Mouse (Mus musculus) stomach, embryonic 15.5 days (tissue): ENCODE data around the gene Topbp1. TPM values are rescaled to one million over a fixed set of nuclear protein-coding genes. Genes with fewer than 3 reads are reported as not detected.

Source experiments
- ATAC-seq: fragments of 200-750 bp; cut with Nextera tagmentation; 2 replicates; pipeline ENCODE4 v1.8.0; 2017; ENCODE audit warnings: low read depth, moderate number of reproducible peaks, moderate TSS enrichment; ENCODE audit not compliant: insufficient read depth, low FRiP score
- H3K27ac ChIP-seq: fragments of 300-500 bp; sonication (generic); 2 replicates; pipeline ENCODE4 v1.5.1; 2015; ENCODE audit warnings: mild to moderate bottlenecking, inconsistent platforms
- H3K27me3 ChIP-seq: fragments of 300-500 bp; sonication (generic); replicated peaks from 2 replicates; pipeline ENCODE4 v1.6.1; 2015; ENCODE audit warnings: inconsistent platforms
- H3K36me3 ChIP-seq: fragments of 300-500 bp; sonication (generic); 2 replicates; pipeline ENCODE4 v1.6.1; 2015; ENCODE audit warnings: inconsistent platforms
- H3K4me1 ChIP-seq: fragments of 300-500 bp; sonication (generic); 2 replicates; pipeline ENCODE4 v1.6.1; 2015; ENCODE audit warnings: inconsistent platforms
- H3K4me2 ChIP-seq: fragments of 300-500 bp; sonication (generic); 2 replicates; pipeline ENCODE4 v1.6.1; 2015; ENCODE audit warnings: mild to moderate bottlenecking, inconsistent platforms
- H3K4me3 ChIP-seq: fragments of 300-500 bp; sonication (generic); replicated peaks from 2 replicates; pipeline ENCODE4 v1.5.1; 2015; ENCODE audit warnings: inconsistent platforms
- H3K9ac ChIP-seq: fragments of 300-500 bp; sonication (generic); 2 replicates; pipeline ENCODE4 v1.6.1; 2015; ENCODE audit warnings: inconsistent platforms
- H3K9me3 ChIP-seq: fragments of 300-500 bp; sonication (generic); 2 replicates; pipeline ENCODE4 v1.6.1; 2016; ENCODE audit warnings: inconsistent platforms
- WGBS: fragments of 180-500 bp; shearing (Covaris S2); methylation state at CpG from one replicate; pipeline ENCODE4 v1.1.7; 2015; 5-methylcytosine and 5-hydroxymethylcytosine counted together
- polyA plus RNA-seq: library from polyadenylated mRNA; unstranded; fragments of >200 nt; fragmentation: Nextera tagmentation; extraction: Ambion mirVana; gene quantifications from 2 replicates; pipeline ENCODE4 v1.2.1, GENCODE M21; 2015

The Topbp1 gene
- 55.9 and 62.2 TPM in 2 replicates for polyA plus RNA-seq

DNA sequence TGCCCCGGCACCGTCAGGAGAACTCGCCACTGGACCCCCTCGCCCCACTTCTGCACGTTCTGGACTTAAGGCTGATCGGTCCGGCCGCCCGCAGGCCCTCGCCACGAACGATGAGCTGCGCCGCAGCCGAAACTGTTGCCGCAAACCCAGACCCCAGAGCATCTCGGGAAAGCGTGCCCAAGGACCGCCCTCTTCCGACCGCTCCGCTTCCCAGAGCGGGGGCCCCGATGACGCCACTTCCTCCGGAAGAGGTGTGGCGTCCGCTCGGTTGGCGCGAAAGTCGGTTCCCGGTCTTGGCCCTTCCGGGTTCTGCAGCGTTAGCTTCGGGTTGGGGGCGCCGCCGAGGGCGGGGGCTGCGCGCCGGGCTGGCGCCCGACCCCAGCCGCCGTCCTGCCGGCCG is at the start of gene Topbp1, which contains the start of gene 1300017J02Rik:
TSS of gene Topbp1 (plus strand) at position 289 of the 400 bp plus-strand sequence.
TSS of gene 1300017J02Rik (minus strand) at position 156 of the 400 bp plus-strand sequence.
- no peaks in the 10 kb centered on the region for H3K4me1 ChIP-seq
- no peaks in the 10 kb centered on the region for H3K27me3 ChIP-seq
- H3K9ac ChIP-seq: peak within 1 kb of the TSS; percentile 87
- H3K4me3 ChIP-seq: peak within 1 kb of the TSS; percentile 97
- under 1% methylated on average over 49 of the region's 49 CpGs for WGBS
- H3K36me3 ChIP-seq: peaks cover 7% of the 10 kb centered on the region; the same call in 1 of the 2 replicates
- ATAC-seq: peak; percentile 97
- peak within 1 kb of the TSS; percentile 86 for H3K27ac ChIP-seq
- no peaks in the 10 kb centered on the region for H3K9me3 ChIP-seq
- H3K4me2 ChIP-seq: peak within 1 kb of the TSS; percentile 76

DNA sequence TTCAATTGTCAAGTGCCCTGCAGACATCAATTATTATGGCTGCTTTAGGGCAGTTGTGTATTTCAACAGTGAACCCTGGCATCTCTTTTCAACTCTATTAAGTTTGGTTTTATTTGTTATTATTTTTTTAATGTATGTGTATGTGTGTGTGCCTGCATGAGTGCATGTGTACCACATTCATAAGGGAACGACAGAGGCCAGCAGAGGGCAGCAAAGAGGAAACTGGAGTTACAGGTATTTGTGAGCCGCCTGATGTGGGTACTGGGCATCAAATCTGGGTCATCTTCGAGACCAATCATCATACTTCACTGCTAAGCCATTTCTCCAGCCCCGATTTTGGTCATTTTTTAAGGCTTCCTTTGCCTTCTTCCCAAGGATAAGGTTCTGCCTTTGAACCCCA is 39.2 kb upstream of the Topbp1 start:
- Histone ChIP-seq H3K4me2 (no peak overlapping the region), H3K36me3 (no peaks in the 10 kb centered on the region), H3K27ac (no peak overlapping the region), H3K4me1 (no peaks in the 10 kb centered on the region), H3K27me3 (no peaks in the 10 kb centered on the region), H3K4me3 (no peak overlapping the region), H3K9me3 (no peaks in the 10 kb centered on the region), H3K9ac (no peak overlapping the region)
- no peak for ATAC-seq
- WGBS: 87% methylated on average over 4 of the region's 4 CpGs

DNA sequence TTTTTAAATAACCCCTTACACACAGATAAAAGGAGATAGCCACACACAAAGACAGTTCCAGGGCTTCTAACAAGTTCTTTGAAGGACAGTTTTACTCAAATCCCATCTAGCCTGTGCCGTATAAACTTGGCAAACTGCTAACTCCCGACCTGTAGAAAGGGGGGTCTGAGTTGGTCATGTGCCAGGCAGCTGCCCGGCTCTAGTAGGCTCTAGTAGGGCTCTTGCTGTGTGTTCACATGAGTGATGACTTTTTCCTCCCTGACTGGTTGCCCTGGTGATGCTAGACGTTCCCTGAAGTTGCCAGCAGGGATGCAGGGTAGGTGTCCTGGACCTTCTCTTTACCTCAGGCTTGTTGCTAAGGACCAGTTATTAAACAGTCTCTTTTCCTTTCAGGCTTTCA is 33.9 kb upstream of the Topbp1 start:
- WGBS: 12% methylated on average over 4 of the region's 4 CpGs

DNA sequence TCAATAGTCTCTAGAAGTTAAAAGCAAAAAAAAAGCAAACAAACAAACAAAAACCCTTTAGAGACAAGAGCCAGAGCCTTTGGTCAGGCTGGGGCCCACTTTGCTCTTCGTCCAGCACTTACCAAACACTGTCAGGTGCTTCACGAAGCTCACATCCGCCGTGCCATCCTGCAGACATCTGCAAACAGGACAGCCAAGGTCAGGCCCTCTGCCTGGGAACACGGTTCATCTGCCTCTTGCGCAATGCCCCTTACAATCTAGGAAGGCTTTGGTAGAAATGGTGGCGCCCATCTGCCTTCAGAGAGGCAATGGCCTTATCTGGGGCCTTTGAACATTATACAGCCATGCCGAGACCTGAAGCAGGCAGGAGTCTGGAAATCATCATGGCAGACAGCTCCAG is 30.2 kb upstream of the Topbp1 start:
- Histone ChIP-seq H3K36me3 (no peaks in the 10 kb centered on the region), H3K4me1 (no peaks in the 10 kb centered on the region), H3K4me3 (no peak overlapping the region), H3K9ac (no peak overlapping the region), H3K27me3 (no peaks in the 10 kb centered on the region), H3K27ac (no peak overlapping the region), H3K4me2 (no peak overlapping the region), H3K9me3 (no peaks in the 10 kb centered on the region)
- ATAC-seq: no peak
- WGBS: 61% methylated on average over 8 of the region's 8 CpGs

More for the DNA sequence above, 33.9 kb upstream of the Topbp1 start:
- Histone ChIP-seq H3K4me2 (no peak overlapping the region), H3K36me3 (no peaks in the 10 kb centered on the region), H3K4me1 (no peaks in the 10 kb centered on the region), H3K9ac (no peak overlapping the region), H3K27ac (no peak overlapping the region), H3K27me3 (no peaks in the 10 kb centered on the region), H3K4me3 (no peak overlapping the region), H3K9me3 (no peaks in the 10 kb centered on the region)
- no peak for ATAC-seq

DNA sequence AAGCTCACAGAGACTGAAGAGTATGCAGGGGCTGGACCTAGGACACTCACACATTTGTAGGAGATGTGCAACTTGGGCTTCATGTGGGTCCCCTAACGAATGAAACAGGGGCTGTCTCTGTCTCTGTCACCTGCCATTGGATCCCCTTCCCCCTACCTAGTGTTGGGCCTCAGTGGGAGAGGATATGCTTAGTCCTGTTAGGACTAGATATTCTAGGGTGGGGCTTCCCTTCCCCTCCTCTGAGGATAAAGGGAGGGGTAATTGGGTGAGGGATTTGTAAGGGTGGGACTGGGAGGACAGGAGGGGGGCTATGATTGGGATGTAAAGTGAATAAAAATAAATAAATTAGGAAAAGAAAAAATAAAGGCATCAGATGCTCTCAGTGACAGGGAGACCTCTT is 29.3 kb upstream of the Topbp1 start:
- WGBS: 79% methylated on average over 1 of the region's 1 CpGs
- ATAC-seq: no peak

DNA sequence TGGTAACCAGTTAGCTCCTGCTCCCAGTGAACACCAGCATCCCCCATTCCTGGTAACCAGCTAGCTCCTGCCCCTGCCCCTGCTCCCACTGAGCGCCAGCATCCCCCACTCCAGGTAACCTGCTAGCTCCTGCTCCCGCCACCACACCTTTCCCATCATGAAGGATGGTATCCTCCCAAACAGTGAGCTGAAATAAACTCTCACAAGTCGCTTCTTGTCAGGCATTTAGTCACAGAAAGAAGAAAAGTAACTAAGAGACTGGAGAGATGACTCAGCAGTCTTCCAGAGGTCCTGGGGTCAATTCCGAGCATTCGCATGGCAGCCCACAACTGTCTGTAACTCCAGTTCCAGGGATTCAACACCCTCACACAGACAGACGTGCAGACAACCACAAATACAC is 28.1 kb upstream of the Topbp1 start:
- no peak overlapping the region for H3K4me3 ChIP-seq
- no peaks in the 10 kb centered on the region for H3K9me3 ChIP-seq
- no peak overlapping the region for H3K27ac ChIP-seq
- H3K4me2 ChIP-seq: no peak overlapping the region
- no peaks in the 10 kb centered on the region for H3K27me3 ChIP-seq
- ATAC-seq: no peak
- no peaks in the 10 kb centered on the region for H3K36me3 ChIP-seq
- no peaks in the 10 kb centered on the region for H3K4me1 ChIP-seq
- no peak overlapping the region for H3K9ac ChIP-seq
- 81% methylated on average over 6 of the region's 6 CpGs for WGBS

More for the DNA sequence above, 29.3 kb upstream of the Topbp1 start:
- no peak overlapping the region for H3K9ac ChIP-seq
- no peaks in the 10 kb centered on the region for H3K36me3 ChIP-seq
- no peak overlapping the region for H3K27ac ChIP-seq
- no peaks in the 10 kb centered on the region for H3K9me3 ChIP-seq
- no peak overlapping the region for H3K4me3 ChIP-seq
- no peaks in the 10 kb centered on the region for H3K4me1 ChIP-seq
- H3K27me3 ChIP-seq: no peaks in the 10 kb centered on the region
- no peak overlapping the region for H3K4me2 ChIP-seq

DNA sequence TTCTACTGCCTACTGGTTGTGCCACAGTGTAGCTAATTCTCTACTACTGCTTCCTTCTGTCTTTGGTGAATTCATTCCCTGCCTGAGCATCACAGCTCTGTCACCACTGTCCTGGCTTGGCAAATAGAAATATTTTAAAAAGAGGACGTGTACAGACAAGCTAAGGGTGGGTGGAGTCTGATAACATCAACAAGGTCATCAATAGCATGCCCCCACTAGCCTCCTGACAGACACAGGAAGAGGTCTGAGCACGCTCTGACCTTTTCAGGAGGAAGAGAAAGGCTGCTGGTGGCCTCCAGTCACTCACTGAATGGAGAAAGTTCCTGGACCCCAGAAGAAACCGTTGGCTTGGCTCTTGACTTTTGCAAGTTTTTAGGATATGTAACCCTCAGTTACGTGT is 18.6 kb upstream of the Topbp1 start:
- ATAC-seq: no peak
- 40% methylated on average over 4 of the region's 4 CpGs for WGBS
- no peak overlapping the region for H3K4me2 ChIP-seq
- H3K9ac ChIP-seq: no peak overlapping the region
- H3K4me3 ChIP-seq: no peak overlapping the region
- no peaks in the 10 kb centered on the region for H3K27me3 ChIP-seq
- H3K4me1 ChIP-seq: no peaks in the 10 kb centered on the region
- no peaks in the 10 kb centered on the region for H3K9me3 ChIP-seq
- H3K36me3 ChIP-seq: no peaks in the 10 kb centered on the region
- no peak overlapping the region for H3K27ac ChIP-seq

DNA sequence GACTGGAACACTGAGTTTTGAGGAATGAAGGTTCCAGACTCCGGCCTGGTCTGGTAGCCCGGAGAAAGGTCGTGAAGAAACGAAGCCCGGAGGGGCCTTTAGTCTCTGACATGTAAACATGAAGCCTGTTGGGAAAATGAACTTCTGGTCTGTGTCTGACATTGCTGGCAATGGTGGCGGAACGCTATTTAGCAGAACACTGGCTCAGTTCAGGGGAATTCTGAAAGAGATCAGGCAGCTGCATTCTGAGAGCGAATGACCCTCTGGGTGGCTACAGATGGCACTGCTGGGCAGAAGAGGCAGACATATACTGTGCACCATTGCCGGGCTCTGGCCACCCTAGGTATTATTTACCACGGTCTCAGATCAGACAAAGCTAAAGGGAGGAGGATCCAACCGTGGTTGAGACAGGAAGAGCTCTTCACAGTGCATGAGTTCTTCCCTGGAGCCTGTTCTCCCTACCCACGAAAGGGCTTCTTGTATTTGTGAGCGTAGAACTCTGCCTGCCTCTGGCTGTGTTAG is 18.1 kb upstream of the Topbp1 start:
- H3K27me3 ChIP-seq: no peaks in the 10 kb centered on the region
- no peaks in the 10 kb centered on the region for H3K36me3 ChIP-seq
- H3K4me2 ChIP-seq: no peak overlapping the region
- WGBS: 58% methylated on average over 13 of the region's 13 CpGs
- H3K9me3 ChIP-seq: no peaks in the 10 kb centered on the region
- no peak overlapping the region for H3K9ac ChIP-seq
- no peak for ATAC-seq
- no peaks in the 10 kb centered on the region for H3K4me1 ChIP-seq
- no peak overlapping the region for H3K27ac ChIP-seq
- no peak overlapping the region for H3K4me3 ChIP-seq

DNA sequence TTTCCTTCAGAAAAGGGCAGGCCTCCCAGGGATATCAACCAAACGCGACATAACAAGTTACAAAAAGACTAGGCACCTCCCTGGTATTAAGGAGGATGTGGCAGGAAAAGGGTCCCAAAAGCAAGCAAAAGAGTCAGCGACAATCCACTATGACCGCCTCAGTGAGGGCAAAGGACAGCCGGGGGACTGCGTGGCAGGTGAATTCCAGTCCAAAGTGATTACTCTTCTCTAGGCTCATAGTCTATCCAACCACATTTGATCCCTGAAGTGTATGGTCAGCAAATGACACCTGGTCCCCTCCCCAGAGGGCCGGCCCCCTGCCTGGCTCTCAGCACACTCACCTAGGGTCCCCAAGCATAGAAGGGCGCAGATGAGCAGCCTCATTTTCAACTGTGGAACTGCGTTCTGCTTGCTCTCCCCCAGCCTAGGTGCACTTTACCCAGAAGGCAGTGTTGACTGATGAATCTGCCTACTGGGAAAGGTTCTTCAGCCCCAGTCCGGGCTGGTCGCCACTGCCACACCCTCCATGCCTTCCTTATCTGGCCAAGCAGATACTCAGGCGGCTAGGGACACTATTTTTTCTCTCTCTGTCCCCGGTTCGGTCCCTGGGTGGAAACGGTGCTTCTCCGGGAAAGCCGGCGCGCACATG is 17.1 kb upstream of the Topbp1 start:
- ATAC-seq: peak; percentile 96
- Histone ChIP-seq H3K27me3 (no peaks in the 10 kb centered on the region), H3K9ac (no peak overlapping the region), H3K4me1 (no peaks in the 10 kb centered on the region), H3K4me3 (no peak overlapping the region), H3K4me2 (no peak overlapping the region), H3K36me3 (no peaks in the 10 kb centered on the region), H3K27ac (no peak overlapping the region), H3K9me3 (no peaks in the 10 kb centered on the region)
- 73% methylated on average over 19 of the region's 19 CpGs for WGBS

DNA sequence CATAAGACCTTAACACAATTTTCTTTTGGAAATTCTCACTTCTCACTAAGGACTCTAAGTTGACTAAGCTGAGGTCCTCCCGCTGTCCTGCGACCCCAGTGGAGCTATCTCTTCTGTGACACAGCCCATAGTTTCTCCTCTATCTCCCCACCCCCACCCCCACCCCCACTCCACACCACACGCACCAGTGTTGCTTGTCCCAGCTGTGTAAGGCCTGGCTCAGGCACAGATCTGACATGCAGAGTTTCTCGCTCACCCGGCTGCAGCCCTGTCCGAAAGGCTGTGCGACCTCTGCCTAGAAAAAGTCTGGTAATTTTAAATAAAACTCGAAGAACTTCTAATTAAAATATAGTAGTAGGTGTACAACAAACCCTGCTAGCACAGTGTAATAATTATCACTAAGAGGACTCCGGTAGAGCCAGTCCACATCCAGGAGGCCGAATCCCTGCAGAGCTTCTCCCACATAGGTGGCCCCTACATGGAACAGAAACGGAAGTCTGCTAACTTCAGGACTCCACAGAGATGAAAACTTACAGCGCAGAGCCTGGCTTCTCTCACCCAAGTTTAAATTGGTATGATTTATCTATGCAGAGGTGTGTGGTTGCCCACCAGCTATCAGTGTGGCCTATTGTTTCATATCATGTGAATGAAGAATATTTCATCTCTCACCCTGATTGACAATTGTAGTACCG is 16.4 kb upstream of the Topbp1 start:
- Histone ChIP-seq H3K27me3 (no peaks in the 10 kb centered on the region), H3K4me3 (no peak overlapping the region), H3K36me3 (no peaks in the 10 kb centered on the region), H3K4me2 (no peak overlapping the region), H3K4me1 (no peaks in the 10 kb centered on the region), H3K27ac (no peak overlapping the region), H3K9me3 (no peaks in the 10 kb centered on the region), H3K9ac (no peak overlapping the region)
- peak; percentile 70 for ATAC-seq
- WGBS: 79% methylated on average over 13 of the region's 13 CpGs

DNA sequence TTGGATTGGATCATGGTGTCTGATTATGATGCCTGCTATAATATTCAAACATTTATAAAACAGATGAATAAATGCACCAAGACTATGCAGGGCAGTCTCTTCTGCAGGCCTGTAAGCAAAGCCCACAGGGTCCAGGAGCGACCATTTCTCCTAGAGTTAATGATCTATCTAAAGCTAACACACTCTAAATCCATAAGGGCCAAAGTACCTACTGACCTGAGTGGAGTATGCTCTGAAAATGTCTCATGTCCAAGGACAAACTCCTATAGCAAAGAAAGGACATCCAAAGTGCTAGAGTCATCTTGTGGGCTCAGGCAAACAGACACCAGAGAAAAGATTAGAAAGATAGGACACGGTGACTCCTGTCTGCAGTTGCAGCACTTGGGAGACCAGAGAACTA is 10.5 kb upstream of the Topbp1 start:
- Histone ChIP-seq H3K27me3 (no peaks in the 10 kb centered on the region), H3K9me3 (no peaks in the 10 kb centered on the region), H3K4me2 (no peak overlapping the region), H3K4me3 (no peak overlapping the region), H3K4me1 (no peaks in the 10 kb centered on the region), H3K27ac (no peak overlapping the region), H3K9ac (no peak overlapping the region), H3K36me3 (no peaks in the 10 kb centered on the region)
- ATAC-seq: peak; percentile 50; the same call in 1 of the 2 replicates
- 71% methylated on average over 2 of the region's 2 CpGs for WGBS

DNA sequence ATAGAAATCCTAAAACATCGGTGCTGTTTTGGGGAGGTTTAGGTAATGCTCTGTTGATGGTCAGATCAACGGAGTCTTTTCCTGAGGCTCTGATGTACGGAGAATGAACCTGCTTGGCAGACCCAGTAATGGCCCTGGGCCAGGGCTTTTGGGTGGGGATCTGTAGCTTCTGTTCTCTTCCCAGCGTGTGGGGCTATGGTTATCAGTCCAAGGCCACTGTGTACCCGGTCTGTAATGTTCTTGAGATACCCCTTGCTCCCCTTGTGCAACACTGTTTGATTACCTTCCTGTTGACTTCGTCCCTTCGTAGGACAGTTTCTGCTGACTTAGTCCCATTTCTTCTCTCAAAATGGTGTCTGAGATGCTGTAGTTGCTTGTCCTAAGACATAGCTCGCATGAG is 3.9 kb upstream of the Topbp1 start:
- Histone ChIP-seq H3K4me3 (no peak overlapping the region), H3K9me3 (no peaks in the 10 kb centered on the region), H3K27me3 (no peaks in the 10 kb centered on the region), H3K4me1 (no peaks in the 10 kb centered on the region), H3K9ac (no peak overlapping the region), H3K4me2 (no peak overlapping the region), H3K27ac (no peak overlapping the region), H3K36me3 (no peaks in the 10 kb centered on the region)
- ATAC-seq: no peak
- 88% methylated on average over 8 of the region's 8 CpGs for WGBS
